Mouse (Mus musculus): ENCODE results near the gene Dynlrb1. TPM values are rescaled to one million over a fixed set of nuclear protein-coding genes. Genes with fewer than 3 reads are reported as not detected.

Dynlrb1 gene
- polyA plus RNA-seq, 1 experiment from 2014 or later = 375 TPM

DNA sequence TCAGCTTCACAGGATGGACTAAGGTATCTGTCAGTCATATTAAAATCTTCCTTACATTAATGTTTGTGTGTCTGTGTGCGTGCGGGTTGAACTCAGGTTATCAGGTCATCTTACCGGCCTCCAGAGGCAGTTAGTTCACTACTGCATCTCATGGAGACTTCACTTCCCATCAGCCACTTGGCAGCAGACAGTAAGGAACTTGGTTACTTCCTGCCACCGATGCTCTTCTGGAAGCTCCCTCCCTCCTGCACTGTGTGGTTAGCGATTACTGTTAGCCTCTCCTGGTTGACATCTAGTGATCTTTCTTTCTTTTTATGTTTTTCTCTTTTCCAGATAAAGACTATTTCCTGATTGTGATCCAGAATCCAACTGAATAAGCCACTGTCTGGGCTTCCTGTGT, 13.3 kb downstream of the Dynlrb1 start:
- Histone ChIP-seq H3K27ac (no peak overlapping the region), H3K9ac (no peak overlapping the region), H3K27me3 (no peaks in the 10 kb centered on the region), H3K36me3 (peaks cover 68% of the 10 kb centered on the region), H3K9me3 (replicated peaks) (no peaks in the 10 kb centered on the region), H3K4me2 (no peak overlapping the region), H3K4me1 (replicated peaks) (peaks cover 12% of the 10 kb centered on the region), H3K4me3 (no peak overlapping the region)
- 87% methylated on average over 5 of the region's 5 CpGs for WGBS
- ATAC-seq (replicated peaks; ENCODE audit: insufficient number of reproducible peaks, insufficient read depth, low FRiP score, low read depth) = no peak

DNA sequence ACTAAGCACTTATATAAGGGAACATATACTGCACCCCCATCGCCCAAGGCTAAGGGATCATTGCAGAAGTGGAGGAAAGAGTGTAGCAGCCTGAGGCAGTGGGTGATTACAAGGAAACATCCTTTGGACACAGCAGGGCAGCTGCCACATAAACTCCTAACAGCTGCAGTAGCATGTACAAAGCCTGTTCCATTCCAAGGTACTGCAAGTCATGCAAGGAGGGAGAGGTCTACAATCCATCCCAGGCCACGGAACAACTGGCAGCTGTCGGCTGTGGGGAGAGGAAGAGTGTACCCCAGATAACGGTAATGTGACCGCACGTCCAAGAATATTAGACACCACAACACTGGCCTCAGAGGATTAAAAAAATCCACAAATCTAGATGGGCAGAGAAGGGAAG, 29.2 kb downstream of the Dynlrb1 start:
- Histone ChIP-seq H3K36me3 (no peaks in the 10 kb centered on the region), H3K9ac (no peak overlapping the region), H3K4me3 (no peak overlapping the region), H3K4me2 (no peak overlapping the region), H3K4me1 (replicated peaks) (no peaks in the 10 kb centered on the region), H3K27me3 (no peaks in the 10 kb centered on the region), H3K27ac (no peak overlapping the region), H3K9me3 (replicated peaks) (0 out of 2 replicates have a peak, but pooled peaks cover 3% of the 10 kb centered on the region)
- no peak for ATAC-seq (replicated peaks; ENCODE audit: insufficient number of reproducible peaks, insufficient read depth, low FRiP score, low read depth)
- WGBS = 80% methylated on average over 6 of the region's 6 CpGs

DNA sequence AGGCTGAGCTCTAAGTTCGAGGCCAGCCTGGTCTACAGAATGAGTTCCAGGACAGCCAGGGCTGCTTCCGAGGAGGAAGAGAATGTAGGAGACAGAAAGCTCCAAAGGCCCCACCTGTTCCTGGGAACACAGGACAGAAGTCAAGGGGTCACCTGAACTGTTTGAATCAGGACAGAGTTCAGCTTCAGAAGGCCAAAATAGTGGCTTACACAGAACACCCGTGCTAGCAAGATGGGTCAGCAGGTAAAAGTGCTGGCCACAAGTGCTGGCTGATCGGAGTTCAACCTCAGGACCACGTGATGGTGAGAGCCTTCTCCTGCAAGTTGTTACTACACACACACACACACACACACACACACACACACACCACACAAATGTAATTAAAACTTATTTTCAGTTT, 30.6 kb downstream of the Dynlrb1 start:
- H3K4me1 ChIP-seq (replicated peaks) = no peaks in the 10 kb centered on the region
- H3K4me2 ChIP-seq = no peak overlapping the region
- H3K9ac ChIP-seq = no peak overlapping the region
- no peak for ATAC-seq (replicated peaks; ENCODE audit: insufficient number of reproducible peaks, insufficient read depth, low FRiP score, low read depth)
- H3K9me3 ChIP-seq (replicated peaks) = 0 out of 2 replicates have a peak, but pooled peaks cover 3% of the 10 kb centered on the region
- H3K27ac ChIP-seq = no peak overlapping the region
- H3K36me3 ChIP-seq = no peaks in the 10 kb centered on the region
- H3K4me3 ChIP-seq = no peak overlapping the region
- H3K27me3 ChIP-seq = no peaks in the 10 kb centered on the region
- WGBS = 75% methylated on average over 5 of the region's 5 CpGs

DNA sequence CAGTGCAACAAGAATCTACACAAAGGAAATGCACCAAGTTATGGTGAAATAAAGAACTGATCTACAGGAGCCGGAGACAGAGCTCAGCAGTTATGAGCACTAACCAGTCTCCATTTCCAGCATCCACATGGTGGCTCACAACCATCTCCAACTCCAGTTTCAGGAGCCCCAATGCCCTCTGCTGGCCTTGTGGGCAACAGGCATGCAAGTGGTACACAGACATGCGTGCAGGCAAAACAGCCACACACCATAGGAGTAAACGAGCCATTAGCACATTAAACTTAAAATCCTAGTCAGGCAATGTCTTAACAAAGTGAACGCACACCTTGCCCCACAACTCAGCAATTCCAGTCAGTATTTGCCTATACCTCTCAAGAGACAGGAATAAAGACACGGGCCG, 35.6 kb downstream of the Dynlrb1 start:
- WGBS = 86% methylated on average over 6 of the region's 6 CpGs
- no peak overlapping the region for H3K9ac ChIP-seq
- no peak overlapping the region for H3K4me2 ChIP-seq
- H3K4me1 ChIP-seq (replicated peaks) = peaks cover 13% of the 10 kb centered on the region
- no peak for ATAC-seq (replicated peaks; ENCODE audit: insufficient number of reproducible peaks, insufficient read depth, low FRiP score, low read depth)
- H3K36me3 ChIP-seq = no peaks in the 10 kb centered on the region
- no peak overlapping the region for H3K27ac ChIP-seq
- H3K27me3 ChIP-seq = no peaks in the 10 kb centered on the region
- no peaks in the 10 kb centered on the region for H3K9me3 ChIP-seq (replicated peaks)
- H3K4me3 ChIP-seq = no peak overlapping the region

DNA sequence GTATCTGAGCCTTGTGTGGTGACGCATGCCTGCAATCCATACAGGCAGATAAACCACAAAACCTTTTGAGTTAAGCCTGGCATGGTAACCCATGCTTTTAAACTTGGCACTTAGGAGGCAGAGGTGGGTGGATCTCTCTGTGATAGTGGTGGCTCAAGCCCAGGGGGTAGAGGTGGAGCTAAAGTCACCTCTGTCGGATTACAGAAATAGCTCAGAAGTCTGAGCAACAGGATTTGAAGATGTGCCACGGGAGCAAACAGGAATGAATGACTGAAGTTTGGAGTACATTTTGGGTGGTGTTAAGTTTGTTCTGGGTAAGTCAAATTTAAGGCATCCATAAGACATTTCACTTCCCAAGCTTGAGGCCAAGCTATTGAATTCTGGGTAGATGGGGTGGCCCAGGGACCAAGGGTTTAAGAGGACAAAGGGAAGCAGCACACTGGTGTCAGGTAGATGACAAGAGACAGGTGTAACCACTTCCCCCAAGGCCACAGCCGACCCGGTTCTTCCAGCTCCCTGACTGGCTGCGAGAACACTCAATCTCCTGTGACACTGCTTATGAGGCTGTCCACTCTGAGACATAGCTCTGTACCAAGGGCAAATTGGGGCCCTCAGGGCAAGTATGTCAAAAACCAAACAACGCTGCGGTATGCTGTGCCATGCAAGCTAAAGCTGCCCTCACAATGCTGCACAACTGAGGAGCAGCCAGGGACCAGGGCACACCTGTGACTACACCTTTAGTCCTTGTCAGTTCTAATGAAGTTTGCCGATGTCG, 36.2 kb downstream of the Dynlrb1 start:
- H3K27ac ChIP-seq = no peak overlapping the region
- H3K36me3 ChIP-seq = no peaks in the 10 kb centered on the region
- H3K4me3 ChIP-seq = no peak overlapping the region
- H3K9ac ChIP-seq = no peak overlapping the region
- H3K4me1 ChIP-seq (replicated peaks) = peaks cover 19% of the 10 kb centered on the region
- H3K9me3 ChIP-seq (replicated peaks) = no peaks in the 10 kb centered on the region
- ATAC-seq (replicated peaks; ENCODE audit: insufficient number of reproducible peaks, insufficient read depth, low FRiP score, low read depth) = no peak
- no peak overlapping the region for H3K4me2 ChIP-seq
- WGBS = 61% methylated on average over 10 of the region's 10 CpGs
- H3K27me3 ChIP-seq = no peaks in the 10 kb centered on the region

DNA sequence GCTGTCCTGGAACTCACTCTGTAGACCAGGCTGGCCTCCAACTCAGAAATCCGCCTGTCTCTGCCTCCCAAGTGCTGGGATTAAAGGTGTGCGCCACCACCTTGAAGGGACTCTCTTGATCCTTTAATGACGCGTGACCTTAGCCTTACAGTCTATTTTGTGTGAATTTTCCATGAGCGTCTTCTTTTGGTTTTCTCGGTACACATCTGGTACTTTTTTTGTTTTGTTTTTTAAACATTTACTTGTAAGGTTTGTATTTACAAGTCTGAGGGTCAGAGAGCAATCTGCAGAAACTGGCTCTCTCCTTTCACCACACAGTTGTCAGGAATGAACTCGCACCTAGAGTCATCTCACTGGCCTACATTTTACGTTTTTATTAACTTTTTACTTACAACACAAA, 37.3 kb downstream of the Dynlrb1 start:
- 89% methylated on average over 8 of the region's 8 CpGs for WGBS
- Histone ChIP-seq H3K9me3 (replicated peaks) (no peaks in the 10 kb centered on the region), H3K4me2 (no peak overlapping the region), H3K4me3 (no peak overlapping the region), H3K9ac (no peak overlapping the region), H3K27me3 (no peaks in the 10 kb centered on the region), H3K27ac (no peak overlapping the region), H3K36me3 (peaks cover 4% of the 10 kb centered on the region; the same call in 1 of the 2 replicates), H3K4me1 (replicated peaks) (peaks cover 29% of the 10 kb centered on the region)
- ATAC-seq (replicated peaks; ENCODE audit: insufficient number of reproducible peaks, insufficient read depth, low FRiP score, low read depth) = no peak

DNA sequence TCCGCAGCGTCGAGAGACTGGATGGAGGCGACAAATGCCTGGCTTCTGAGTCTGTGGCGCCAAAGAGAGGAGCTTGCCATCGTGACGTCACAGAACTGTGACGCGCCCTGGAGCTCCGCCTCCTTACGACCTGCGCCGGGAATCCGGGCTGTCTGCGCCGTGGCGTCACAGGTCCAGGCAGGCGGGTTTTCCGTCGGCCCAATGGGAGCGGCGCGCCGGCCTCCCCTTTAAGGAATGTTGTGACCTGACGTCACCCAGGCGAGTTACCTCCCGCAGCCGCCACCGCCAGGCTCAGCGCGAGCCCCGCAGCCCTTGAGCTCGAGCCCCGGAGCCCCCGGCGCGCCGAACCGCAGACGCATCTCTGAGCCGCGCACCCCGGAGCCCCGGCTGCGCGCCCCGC, 39.9 kb downstream of the Dynlrb1 start, which contains the start of gene Map1lc3a:
Map1lc3a (plus strand) TSS at position 103 of the 400 bp plus-strand sequence.
- H3K27ac ChIP-seq = peak within 1 kb of the TSS; percentile 94
- 1% methylated on average over 47 of the region's 47 CpGs for WGBS
- H3K9ac ChIP-seq = peak within 1 kb of the TSS; percentile 98
- ATAC-seq (replicated peaks; ENCODE audit: insufficient number of reproducible peaks, insufficient read depth, low FRiP score, low read depth) = peak; percentile 90
- H3K4me1 ChIP-seq (replicated peaks) = peaks cover 29% of the 10 kb centered on the region
- no peaks in the 10 kb centered on the region for H3K9me3 ChIP-seq (replicated peaks)
- H3K4me2 ChIP-seq = peak within 1 kb of the TSS; percentile 82
- peak within 1 kb of the TSS; percentile 97 for H3K4me3 ChIP-seq
- peaks cover 4% of the 10 kb centered on the region; the same call in 1 of the 2 replicates for H3K36me3 ChIP-seq
- no peaks in the 10 kb centered on the region for H3K27me3 ChIP-seq

DNA sequence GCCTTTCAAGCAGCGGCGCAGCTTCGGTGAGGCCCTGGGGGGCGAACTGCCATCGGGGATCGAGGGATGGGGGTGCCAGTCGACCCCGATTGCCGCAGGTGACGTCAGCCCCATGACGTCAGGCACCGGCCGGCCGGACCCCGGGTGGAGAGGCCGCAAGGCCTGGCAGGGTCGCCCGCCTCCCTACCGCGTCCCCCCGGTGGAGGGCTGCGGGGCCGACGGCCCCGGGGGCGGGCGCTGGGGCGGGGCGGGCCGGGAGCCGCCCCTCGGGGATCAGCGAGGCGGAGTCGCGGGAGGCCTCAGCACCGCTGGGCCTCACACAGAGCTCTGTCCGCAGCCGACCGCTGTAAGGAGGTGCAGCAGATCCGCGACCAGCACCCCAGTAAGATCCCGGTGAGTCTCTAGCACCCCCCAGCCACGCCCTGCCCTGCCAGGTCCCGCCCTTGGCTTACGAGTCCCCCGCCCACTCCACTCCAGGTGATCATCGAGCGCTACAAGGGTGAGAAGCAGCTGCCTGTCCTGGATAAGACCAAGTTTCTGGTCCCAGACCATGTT, 40.4 kb downstream of the Dynlrb1 start:
- ATAC-seq (replicated peaks; ENCODE audit: insufficient number of reproducible peaks, insufficient read depth, low FRiP score, low read depth) = peak; percentile 93
- peak overlapping the region; percentile 98 for H3K9ac ChIP-seq
- H3K27ac ChIP-seq = peak overlapping the region; percentile 94
- 0% methylated on average over 46 of the region's 49 CpGs for WGBS
- peak overlapping the region; percentile 97 for H3K4me3 ChIP-seq
- H3K9me3 ChIP-seq (replicated peaks) = no peaks in the 10 kb centered on the region
- H3K4me2 ChIP-seq = peak overlapping the region; percentile 82
- peaks cover 4% of the 10 kb centered on the region; the same call in 1 of the 2 replicates for H3K36me3 ChIP-seq
- H3K4me1 ChIP-seq (replicated peaks) = peaks cover 29% of the 10 kb centered on the region
- H3K27me3 ChIP-seq = no peaks in the 10 kb centered on the region

DNA sequence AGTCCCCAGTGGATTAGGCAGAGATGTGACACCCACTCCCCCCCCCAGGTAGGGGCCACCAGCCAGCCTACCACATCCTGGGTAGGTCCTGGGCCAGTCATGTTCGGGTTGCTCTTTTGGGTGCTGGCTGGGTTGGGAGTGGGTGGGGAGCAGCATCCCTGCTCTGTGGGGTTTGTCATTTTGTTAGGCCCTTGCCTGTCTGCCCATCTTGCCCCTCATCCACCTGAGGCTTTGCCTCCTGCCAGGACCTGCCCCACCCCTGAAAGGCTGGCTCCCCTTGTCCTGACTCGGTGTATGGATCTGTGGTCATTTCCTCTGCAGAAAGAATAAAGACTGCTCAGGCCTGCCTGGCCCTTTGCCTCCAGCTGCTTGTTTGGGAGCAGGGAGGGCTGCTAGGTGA, 41.4 kb downstream of the Dynlrb1 start:
- no peaks in the 10 kb centered on the region for H3K9me3 ChIP-seq (replicated peaks)
- no peaks in the 10 kb centered on the region for H3K27me3 ChIP-seq
- H3K27ac ChIP-seq = peak overlapping the region; percentile 12; the same call in 1 of the 2 replicates
- H3K4me2 ChIP-seq = peak overlapping the region; percentile 82
- peak overlapping the region; percentile 98; the same call in 1 of the 2 replicates for H3K9ac ChIP-seq
- H3K4me3 ChIP-seq = peak overlapping the region; percentile 97
- ATAC-seq (replicated peaks; ENCODE audit: insufficient number of reproducible peaks, insufficient read depth, low FRiP score, low read depth) = no peak
- H3K36me3 ChIP-seq = peaks cover 4% of the 10 kb centered on the region; the same call in 1 of the 2 replicates
- WGBS = 77% methylated on average over 2 of the region's 2 CpGs
- peaks cover 23% of the 10 kb centered on the region for H3K4me1 ChIP-seq (replicated peaks)

DNA sequence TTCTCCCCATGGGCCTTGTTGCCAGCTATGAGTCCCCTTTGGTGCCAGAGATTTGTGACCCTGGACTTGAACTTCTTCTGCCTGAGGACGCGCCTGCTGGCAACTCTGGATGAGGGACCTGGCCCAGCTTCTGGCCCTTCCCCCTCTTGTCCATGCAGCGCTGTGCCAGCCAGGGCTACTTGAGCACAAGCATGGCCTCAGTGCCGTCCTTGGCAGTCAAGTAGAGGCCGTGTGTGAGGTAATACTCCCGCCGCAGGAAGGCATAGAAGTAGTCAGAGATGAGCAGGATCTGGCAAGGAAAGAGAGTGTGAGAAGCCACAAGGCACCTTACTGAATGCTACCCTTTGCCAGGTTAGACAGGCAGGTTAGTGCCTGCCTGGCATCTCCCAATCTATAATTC, 42.0 kb downstream of the Dynlrb1 start:
- 81% methylated on average over 7 of the region's 7 CpGs for WGBS
- Histone ChIP-seq H3K27me3 (no peaks in the 10 kb centered on the region), H3K9ac (no peak overlapping the region), H3K27ac (peak overlapping the region; percentile 12; the same call in 1 of the 2 replicates), H3K4me3 (no peak overlapping the region), H3K36me3 (peaks cover 4% of the 10 kb centered on the region; the same call in 1 of the 2 replicates), H3K4me1 (replicated peaks) (peaks cover 27% of the 10 kb centered on the region), H3K4me2 (no peak overlapping the region), H3K9me3 (replicated peaks) (no peaks in the 10 kb centered on the region)
- ATAC-seq (replicated peaks; ENCODE audit: insufficient number of reproducible peaks, insufficient read depth, low FRiP score, low read depth) = no peak

DNA sequence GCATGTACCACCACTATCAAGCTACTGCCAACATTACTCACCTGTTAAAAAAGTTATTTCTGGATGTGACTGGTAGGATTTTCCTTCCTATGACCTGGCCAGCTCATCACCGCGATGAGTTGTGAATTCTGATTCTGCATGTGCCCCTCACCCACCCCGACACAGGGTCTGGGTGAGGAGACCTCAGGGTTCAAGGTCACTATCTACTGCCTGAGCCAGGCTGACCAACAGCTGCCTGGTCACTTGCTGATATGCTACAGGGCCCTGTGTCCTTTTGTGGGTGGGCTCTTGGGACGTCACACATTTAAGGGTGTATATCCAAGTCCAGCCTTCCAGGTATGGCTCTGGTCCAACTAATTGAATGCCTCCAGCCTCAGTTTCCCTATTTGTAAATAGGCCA, 42.8 kb downstream of the Dynlrb1 start:
- WGBS = 78% methylated on average over 4 of the region's 4 CpGs
- H3K4me2 ChIP-seq = no peak overlapping the region
- no peak overlapping the region for H3K4me3 ChIP-seq
- no peaks in the 10 kb centered on the region for H3K27me3 ChIP-seq
- no peak for ATAC-seq (replicated peaks; ENCODE audit: insufficient number of reproducible peaks, insufficient read depth, low FRiP score, low read depth)
- peaks cover 35% of the 10 kb centered on the region for H3K4me1 ChIP-seq (replicated peaks)
- H3K9me3 ChIP-seq (replicated peaks) = no peaks in the 10 kb centered on the region
- peaks cover 4% of the 10 kb centered on the region; the same call in 1 of the 2 replicates for H3K36me3 ChIP-seq
- H3K9ac ChIP-seq = no peak overlapping the region
- H3K27ac ChIP-seq = no peak overlapping the region
